Mouse (Mus musculus): ENCODE data around the gene Ranbp1.
"Not testable (repeated sequence)": the region's sequence is repeated elsewhere in the genome, so short reads cannot be mapped to it uniquely, and the experiment has no call there.

Ranbp1 gene

DNA sequence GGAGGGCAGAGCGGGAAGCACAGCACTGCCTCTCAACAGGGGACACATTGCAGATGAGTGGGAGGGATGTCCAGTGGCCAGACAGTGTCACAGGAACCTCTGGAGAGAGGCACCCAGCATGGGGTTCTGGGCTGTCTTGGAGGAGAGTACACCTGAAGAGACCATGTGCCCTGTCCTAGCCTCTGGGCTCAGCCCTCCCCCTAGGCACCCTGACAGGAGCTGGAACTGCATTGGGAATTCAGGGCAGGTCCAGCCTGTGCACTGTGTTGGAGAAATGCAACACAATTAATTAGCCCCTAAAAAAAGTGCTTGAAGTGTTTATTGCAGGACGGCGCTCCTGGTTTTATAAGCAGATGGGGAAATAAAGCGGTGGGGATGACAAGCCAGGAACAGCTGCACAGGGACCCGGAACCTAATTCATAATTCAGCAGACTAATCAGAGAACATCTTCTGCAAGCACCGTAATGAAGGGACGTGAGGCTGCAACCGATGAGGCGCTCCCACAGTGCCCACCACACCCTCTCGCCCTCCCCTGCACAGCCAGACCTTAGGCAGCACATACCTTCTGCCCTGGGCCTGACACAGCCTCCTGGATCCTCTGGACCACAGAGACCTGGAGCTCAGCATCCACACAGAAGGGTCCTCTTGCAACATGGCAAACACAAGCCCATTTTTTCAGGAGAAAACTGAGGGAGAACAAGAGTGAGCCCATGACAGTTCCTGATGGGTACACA is 50.0 kb downstream of the Ranbp1 start:
- DNase-seq, result no peak

DNA sequence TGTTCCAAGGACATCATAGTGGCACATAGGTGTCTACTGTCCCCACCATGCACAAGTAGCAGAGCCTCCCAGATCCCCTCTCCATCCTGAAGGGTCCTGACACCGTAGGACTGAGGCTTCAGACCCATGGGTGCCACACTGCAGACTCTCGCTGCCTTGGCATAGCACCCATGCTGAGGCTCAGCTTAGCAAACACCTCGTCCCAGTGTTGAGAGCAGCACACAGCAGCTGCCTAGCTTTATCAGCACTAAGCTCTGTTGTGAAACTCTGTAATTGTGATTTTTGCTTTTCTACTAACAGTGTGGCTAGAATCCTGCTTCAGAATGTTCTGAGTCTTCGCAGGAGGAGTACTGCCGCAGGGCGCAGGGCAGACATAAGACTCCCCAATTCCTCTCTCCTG is 50.7 kb downstream of the Ranbp1 start:
- DNase-seq, result no peak

DNA sequence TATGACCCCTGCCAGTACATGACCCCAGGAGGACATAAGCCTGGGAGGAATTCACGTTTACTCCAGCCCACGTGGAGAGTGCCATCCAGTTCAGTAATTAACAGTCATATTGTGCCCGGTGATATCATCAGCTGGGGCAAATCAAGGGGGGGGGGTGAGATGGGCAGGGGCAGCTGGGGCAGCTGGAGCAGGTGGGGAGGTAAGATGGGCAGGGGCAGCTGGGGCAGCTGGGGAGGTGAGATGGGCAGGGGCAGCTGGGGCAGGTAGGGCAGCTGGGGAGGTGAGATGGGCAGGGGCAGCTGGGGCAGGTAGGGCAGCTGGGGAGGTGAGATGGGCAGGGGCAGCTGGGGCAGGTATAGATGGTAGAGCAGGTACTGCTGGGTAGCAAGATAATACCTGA is 53.0 kb downstream of the Ranbp1 start:
- not testable (repeated sequence) for DNase-seq

DNA sequence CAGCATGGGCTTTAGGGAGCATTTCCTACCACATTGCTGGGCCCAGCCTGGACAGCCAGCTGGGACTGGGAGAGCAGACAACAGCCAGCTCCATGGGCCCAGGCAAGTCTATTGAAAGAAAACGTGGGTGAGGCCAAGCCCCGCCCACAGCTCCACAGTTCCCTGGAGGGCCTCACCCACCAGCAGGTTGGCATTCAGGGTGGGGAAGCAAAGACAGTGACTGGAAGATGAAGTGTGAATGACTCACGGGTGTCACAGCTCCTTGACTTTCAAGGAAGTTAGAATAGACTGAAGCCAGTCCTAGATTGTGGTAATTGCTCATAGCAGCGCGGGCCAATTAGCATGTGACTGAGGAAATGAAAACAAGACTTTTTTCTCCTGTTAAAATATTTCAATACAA is 53.5 kb downstream of the Ranbp1 start:
- no peak for DNase-seq

DNA sequence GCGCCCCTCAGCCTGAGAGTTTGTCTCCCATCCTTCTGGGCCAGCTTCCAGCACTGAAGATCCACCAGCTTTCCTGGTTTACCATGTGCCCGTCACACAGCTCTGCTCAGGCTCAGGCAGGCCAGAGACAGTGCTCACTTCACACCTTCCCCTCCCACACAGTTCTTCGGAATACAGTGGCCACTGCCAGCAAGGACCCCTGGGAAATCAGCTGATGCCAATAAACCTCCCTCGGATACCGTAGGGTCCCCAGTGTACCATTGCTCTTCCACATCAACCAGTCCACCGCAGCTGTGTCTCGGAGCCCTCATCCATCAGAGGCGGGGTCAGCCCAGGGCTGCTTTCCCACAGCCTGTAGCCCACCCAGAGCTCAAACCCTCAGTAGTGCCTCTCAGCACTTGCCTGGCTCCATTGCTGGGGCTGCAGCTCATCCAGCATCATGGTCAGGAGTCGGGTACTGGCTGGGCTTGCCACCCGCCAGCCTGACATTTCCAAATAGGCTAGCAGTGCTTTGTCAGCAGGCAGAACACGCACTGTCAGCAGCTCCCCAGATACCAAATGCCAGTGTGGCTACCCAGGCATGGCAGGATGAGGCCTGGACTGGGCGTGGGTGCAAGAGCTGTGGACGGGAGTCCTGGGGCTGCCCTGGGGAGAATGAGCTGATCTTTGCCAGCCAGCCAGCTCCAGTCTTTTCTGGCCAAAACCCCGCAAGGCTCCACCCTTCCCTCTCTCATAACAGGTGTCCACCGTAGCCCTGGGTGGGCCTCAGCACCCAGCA is 54.1 kb downstream of the Ranbp1 start:
- peak; percentile 57 for DNase-seq

DNA sequence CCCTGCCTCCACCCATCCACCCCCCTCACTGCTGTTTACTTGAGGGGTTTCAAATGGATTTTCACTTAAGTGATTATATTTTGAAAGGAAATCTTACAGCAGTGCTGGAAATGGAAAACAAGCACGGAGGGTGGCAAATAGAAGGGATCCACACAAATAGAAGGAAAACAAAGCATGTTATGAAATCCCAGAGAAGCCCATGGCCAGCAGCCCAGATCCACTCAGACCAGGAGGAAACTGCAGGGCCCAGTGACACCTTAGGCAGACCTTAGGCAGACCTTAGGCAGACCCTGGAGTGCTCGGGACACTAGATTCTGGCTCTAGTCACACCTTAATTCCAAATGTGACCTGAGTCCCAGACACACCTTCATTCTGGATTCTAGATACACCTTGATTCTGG is 57.5 kb downstream of the Ranbp1 start:
- DNase-seq, result no peak
